Mouse (Mus musculus) hindbrain, embryonic 11.5 days (tissue): Measurements from ENCODE around the gene Speer4a. TPM values are rescaled to one million over a fixed set of nuclear protein-coding genes. Genes with fewer than 3 reads are reported as not detected.

Experiments
- polyA plus RNA-seq: library from polyadenylated mRNA; unstranded; fragments of >200 nt; fragmentation: Nextera tagmentation; extraction: Ambion mirVana; gene quantifications from 2 replicates; pipeline ENCODE4 v1.2.1, GENCODE M21; 2014

Gene Speer4a
- polyA plus RNA-seq, 1 experiment from 2014 or later = not detected

Other genes starting within 250 kb of the Speer4a start
- gene Gm21663, start 97.2 kb downstream of the Speer4a start, polyA plus RNA-seq = 0.11 TPM in 1 of 2 replicates, not detected in the other
- gene Gm21671, start 85.1 kb downstream of the Speer4a start, polyA plus RNA-seq = 0.14 TPM in 1 of 2 replicates, not detected in the other
- 0.06 TPM in 1 of 2 replicates, not detected in the other for gene Gm21680, start 66.9 kb downstream of the Speer4a start, polyA plus RNA-seq
- gene Gm21698, start 50.9 kb downstream of the Speer4a start, polyA plus RNA-seq = 0.04 TPM in 1 of 2 replicates, not detected in the other
- gene Gm1979, start 34.8 kb downstream of the Speer4a start, polyA plus RNA-seq = not detected in 2 replicates
- gene Gm5862, start 16.6 kb downstream of the Speer4a start, polyA plus RNA-seq = not detected in 2 replicates
- 0.09 TPM in 1 of 2 replicates, not detected in the other for gene Gm7347, start 19.0 kb upstream of the Speer4a start, polyA plus RNA-seq
- gene Gm10471, start 49.7 kb upstream of the Speer4a start, polyA plus RNA-seq = not detected in 2 replicates
- 0.23 TPM in 1 of 2 replicates, not detected in the other for gene 5031410I06Rik, start 65.8 kb upstream of the Speer4a start, polyA plus RNA-seq
- 0.12 TPM in 1 of 2 replicates, not detected in the other for gene Gm10220, start 81.9 kb upstream of the Speer4a start, polyA plus RNA-seq
- gene Gm7361, start 218.1 kb upstream of the Speer4a start, polyA plus RNA-seq = 0.06 TPM in 1 of 2 replicates, not detected in the other